Mouse (Mus musculus) embryonic fibroblast, embryonic 13.5 days (primary cell): ENCODE data around the gene Gm14190.

Experiments used
- CTCF ChIP-seq: IDR thresholded peaks from 2 replicates; pipeline ENCODE4 v1.5.1; 2011; ENCODE audit warnings: mild to moderate bottlenecking, control low read depth, low read length, moderate library complexity, borderline replicate concordance; ENCODE audit not compliant: insufficient read depth
- POLR2A ChIP-seq: IDR thresholded peaks from 2 replicates; pipeline ENCODE4 v1.6.1; 2011; ENCODE audit warnings: low read depth, mild to moderate bottlenecking, control low read depth, low read length, moderate library complexity

- TF ChIP-seq CTCF: no peak
- TF ChIP-seq POLR2A: no peak
Observed at GRCm38 (mm10) chr11:99650136-99650535, 40.4 kb downstream of the Gm14190 start, which contains the start of gene Gm11555.
